Mouse (Mus musculus) Muller cell, postnatal 12 days (primary cell): Measurements from ENCODE around the gene Lrig2.
A peak's percentile ranks its signal among the peaks of the same experiment; 100 is the strongest.

ENCODE experiments used
- DNase-seq: peaks from one replicate; pipeline ENCODE4 v3.0.0-alpha.2; 2015; ENCODE audit errors: inconsistent ontology term

The Lrig2 gene

DNA sequence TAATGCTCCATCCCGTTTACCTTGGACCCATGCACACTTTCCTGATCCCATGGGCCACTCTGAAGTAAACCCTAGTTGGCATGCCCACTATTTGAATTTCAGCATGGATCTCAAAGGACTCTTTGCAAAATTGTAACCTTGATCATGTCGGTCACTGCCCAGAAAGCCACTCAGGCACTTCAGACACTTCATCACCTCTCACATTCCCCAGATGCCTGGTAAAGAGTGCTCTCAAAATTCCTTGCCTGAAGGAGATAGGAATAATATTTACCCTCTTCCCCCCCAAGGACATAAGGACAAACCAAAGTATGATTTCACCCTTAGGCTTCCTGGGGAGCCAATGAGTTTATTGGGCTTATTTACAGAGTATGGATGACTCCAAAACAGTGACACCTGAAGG lies 139.3 kb downstream of the Lrig2 start:
- DNase-seq: no peak

DNA sequence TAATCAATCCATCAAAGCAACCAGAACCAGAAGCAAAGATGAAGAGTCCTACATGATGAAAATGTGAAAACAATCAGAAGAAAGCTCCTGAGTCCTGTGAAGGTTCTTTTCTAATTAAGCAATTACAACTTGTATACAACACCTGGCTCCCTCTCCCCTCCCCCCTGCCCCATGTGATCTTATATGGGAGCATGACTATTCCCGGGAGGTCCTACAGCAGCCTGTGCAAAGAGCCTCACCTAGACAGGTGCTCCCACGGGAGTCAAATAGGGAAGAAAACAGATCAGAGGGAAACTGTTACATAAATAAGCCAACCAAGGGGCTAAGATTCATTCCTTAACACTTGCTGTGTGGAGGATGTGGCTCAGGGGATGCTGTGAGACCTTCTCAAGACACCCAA lies 143.8 kb downstream of the Lrig2 start:
- no peak for DNase-seq

DNA sequence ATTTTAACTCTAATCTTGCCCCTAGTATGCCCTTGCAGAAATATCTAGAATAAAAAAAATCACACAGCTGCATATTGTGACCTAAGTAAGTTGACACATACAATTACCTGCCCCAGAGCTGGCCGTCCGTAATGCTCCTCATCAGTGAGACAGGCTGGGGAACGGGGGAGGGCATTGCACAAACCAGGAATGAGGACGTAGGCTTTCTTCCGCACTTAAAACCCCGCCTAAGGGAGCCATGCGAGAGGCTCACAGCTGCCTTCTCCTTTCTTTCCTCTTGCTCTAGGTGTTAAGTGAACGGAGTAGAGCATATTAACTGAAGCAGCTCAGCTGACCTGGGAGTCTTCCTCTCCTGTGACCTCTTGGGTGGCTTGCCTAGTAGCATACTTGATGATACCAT lies 149.9 kb downstream of the Lrig2 start:
- no peak for DNase-seq

DNA sequence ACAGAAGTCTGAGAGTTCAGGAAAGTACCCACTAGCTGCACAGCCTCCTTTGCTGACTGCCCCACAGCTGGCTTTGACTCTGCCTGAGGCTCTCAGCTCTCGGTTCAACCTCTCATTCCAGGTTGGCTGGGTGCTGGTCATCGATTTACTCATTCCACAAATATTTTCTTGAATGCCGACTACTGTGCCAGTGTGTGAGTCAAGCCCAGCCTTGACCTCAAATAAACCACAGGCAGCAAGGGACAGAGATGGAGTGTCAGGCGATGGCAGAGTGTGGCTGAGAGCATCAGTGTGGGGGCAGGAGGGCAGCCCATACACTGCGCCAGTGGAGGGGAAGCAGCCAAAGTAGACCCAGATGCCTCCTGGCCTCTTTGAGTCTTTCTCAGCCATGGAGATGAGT lies 151.4 kb downstream of the Lrig2 start:
- peak; percentile 97 for DNase-seq

DNA sequence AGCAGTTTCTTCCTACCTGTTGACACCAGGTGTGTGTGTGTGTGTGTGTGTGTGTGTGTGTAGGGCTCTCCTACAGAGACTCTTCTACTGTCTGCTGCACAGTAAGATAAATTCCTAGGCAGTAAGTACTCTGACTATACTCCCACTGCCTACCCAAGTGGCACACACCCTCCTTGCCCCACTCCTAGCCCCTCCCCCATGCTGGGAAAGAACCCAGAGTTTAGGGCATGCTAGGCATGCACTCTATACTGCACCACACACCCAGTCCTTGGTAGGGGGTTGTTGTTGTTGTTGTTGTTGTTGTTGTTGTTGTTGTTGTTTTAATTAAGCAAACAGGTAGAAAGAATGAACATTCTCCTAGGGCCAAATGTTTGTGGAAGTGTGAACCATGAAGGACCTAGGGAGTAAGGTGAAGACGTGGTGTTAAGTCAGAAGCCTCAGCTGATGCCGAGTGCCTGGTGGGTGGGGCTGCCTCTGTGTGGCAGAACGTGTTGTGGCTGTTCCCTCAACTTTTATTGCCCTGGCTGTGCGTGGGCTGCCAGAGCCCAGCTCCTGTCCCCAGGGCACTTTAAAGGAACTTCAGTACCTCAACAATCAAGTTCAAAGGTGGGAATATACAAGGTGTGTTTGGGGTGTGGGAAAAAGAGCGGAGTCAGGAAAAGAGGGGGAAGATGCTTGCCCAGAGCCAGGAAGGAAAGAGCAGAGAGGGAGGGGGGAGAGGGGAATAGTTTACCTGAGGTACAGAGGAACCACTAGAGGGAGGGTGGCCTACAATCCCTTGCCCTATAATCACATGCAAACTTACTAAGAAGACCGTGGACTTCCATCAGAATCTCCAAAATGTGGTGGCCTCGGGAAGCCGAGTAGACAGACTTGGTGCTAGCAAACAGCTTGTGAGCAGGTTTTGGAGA lies 152.2 kb downstream of the Lrig2 start:
- DNase-seq: no peak

DNA sequence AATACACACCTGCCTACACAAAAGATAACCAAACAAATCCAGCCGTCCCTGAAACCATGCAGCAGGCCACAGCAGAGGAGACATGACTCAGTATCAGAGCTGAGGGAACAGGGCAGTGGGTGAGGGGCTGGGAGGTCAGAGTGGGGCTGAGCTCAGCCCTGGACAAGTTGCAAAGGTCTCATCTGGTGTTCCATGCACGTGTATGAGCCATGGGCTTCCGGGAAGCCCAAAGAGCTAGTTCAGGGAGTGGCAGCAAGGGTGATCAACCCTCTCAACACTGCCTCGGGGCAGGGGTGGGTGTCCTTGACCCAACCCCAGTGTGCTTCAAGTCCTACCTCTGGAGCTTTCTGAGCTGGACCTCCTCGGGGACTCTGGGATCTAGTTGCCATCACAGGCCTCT lies 153.0 kb downstream of the Lrig2 start:
- no peak for DNase-seq

DNA sequence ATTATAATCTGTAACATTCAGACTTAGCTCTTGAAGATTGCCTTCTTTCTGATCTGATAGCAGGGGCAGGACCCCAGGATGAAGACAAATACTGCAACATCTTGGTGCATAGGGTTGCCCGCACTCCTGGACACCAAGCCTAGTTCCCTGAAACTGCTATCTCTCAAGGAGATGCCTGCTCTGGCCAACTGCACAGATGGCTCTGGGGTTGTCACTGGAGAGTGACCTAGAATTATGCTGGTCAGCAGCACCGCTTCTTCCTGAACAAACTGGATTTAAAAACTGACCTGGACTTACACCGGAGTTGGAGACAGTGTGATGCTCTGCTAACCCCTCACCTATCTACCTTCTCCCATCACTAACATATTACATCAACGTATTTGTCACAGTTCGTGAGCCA lies 155.6 kb downstream of the Lrig2 start:
- DNase-seq: no peak

DNA sequence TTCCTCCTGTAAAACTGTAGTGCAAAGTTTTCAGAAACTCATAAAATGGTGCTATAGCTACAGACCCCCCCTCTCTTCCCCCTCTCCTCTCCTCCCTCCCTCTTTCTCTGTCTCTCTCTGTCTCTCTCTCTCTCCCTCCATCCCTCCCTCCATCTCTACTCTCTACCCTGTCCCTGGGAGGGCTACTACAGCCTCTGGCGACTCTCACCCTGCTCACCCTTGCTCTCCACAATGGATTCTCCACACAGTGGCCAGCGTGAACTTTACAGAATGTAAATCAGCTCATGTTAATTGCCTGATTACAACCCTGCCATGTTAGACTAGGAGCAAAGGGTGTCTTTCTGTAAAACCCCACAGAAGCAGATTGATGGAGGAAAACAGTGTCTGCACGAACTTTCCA lies 157.8 kb downstream of the Lrig2 start:
- DNase-seq: no peak

DNA sequence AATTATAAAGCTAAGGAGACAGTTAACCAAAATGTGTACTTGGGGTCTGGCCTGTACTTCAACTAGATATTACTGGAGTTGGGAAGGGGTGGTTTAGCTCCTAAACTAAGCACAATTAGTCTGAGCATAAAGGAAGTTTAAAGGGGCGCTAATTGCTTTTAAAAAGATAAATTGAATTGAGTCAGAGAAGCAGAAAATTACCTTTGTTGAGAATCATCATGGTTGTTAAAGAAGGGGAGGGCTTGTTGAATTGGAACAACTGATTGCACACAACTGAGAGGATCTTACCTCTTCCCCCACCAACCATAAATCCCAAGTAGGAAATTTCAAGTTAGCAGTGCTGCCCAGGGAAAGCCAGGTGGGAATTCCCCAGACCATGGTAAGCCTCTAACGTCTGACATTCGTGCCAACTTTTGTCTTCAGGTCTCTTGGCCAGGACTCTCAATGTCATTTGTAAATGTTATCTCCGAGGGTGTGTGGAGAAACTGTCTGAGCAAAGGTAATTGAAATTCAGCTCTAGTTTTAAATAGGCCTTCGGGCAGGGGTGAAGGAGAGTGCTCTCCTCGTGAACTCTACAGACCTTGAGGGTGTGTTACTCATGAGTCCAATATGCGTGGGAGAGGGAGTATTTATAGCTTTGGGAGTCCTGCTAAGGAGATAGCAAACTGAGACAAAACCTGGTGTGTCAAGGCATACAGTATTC lies 159.2 kb downstream of the Lrig2 start:
- peak; percentile 60 for DNase-seq

DNA sequence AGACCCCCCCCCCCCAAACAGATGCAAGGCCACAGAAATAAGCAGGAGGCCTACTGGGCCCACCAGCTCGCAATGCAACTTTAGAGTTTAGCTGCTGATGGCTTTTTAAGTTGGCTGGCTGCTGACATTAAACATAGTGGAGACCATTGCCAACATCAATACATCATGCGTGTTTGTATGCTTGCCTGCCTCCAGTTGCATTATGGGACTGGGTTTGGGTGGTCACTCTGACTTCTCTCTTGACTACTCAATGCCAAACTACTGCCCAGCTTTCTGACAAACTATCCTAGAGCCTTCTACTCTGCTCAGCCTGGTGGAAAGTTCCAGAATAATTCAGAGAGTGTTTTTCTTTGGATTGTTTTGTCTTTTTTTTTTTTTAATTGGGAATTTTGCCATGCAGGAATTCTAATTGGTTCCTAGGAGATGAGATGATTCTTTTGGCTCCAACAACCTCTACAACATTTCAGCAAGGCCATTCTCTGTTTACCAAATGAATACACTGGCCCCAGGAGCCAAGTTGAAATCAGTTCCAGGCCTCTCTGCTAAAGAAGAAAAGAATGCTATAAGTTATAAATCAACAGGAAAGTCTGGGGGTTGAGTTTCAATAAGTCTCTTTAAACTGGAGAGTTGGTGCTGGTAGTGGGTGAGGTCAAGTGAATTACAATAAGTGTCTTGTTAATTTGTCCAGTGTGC lies 161.3 kb downstream of the Lrig2 start:
- peak; percentile 84 for DNase-seq

DNA sequence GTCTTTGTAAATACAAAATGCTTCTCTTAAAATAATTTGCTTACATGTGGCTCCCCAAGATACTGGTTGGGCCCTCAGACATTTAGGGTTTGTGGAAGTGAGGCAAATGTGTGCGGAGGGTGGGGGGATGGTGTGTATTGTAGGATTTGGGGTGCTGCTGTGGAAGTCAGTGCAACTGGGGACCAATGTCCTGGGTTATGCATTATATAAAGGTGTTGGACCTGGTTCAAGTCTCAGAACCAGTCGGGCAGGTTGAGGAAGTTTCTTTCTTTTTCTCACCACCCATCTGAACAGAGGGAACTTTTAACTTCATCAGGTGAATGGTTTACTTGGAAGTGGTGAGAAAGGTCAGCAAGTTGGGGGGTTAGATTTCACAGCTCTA lies 161.9 kb downstream of the Lrig2 start:
- no peak for DNase-seq

DNA sequence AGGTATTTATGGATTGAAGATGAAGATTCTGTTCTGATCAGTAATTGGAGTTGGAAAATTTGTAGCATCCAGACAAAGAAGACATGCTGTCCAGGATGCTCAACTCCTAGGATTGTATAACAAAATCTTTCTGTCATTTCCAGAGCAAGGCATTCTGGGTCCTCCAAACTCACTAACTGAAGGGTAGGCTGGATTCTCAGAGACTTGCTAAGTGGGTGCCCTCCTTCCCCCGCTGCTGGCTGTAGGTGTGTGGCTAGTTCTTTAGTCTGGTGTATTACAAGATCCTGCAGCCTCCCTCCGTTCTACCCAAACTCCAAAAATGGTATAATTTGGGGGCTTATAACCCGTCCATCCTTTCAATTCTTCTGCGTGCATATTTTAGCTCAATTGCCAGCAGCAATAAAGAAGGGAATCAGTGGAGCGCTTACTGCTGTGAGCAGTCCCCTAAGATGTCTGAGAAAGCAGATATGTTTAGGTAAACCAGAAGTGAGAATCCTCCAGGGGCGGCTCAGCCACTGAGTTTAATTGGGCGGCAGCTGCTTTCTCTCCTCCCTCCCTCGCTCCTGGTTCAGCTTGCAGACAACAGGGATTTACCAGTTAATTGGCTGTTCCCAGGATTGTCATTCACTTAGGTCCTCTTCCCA lies 162.4 kb downstream of the Lrig2 start:
- DNase-seq: no peak
